Mouse (Mus musculus) embryo, embryonic 9.5 days (tissue): ENCODE measurements around the gene 4930469K13Rik.
A peak's percentile ranks its signal among the peaks of the same experiment; 100 is the strongest.

ENCODE experiments used
- DNase-seq: peaks from one replicate; pipeline ENCODE4 v3.0.0-alpha.2; 2017; ENCODE audit errors: extremely low spot score

4930469K13Rik gene

DNA sequence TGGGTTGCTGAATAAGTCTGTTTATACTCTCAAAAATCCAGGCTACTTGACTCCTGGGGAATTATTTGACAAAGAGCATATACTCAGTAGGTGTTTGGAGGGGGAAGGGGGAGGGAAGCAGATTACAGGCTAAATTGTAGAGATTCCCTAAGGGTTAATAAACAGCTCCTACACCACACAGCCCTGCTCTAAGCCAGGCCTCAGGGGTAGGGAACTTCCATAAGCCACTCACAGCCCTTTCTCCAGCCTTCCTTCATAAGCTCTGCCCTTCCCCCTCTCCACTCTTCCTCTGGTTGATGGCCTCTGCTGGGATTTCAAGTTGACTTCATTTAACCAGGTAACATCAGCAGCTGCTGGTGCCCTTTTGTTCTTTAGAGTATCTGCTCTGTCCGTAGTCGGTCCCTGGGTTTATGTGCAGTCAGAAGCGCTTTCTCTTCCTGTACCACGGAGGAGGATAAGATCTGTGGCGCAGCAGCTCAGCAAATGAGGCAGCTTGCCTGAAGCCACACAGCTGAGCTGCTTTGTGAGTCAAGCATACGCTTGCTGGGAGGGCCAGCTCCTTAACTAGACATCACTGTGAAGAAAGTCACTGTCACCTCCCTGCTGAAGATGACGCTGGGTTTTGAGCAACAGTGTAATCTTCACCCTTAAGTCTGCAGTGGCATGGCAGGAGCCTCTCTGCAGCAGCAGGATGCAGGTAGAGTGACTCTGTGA, 159.6 kb downstream of the 4930469K13Rik start:
- no peak for DNase-seq

DNA sequence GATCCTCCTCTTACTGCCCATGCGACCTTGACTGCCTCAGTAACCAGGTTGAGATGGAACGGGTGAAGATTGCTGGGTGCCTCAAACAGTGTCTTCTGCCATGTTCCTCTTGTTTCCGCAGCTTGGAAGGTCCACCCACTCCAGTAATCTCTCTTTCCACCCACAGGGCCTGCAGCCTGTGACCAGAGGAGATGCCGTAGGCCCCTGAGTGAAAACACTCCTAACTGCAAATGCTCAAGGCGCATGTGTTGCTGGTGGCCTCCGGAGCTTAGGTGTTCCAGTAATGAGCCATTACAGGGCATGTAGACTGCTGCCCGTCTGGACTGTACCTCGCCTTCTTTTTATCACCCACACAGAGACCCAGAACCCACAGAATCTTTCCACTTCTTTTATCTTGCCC, 160.7 kb downstream of the 4930469K13Rik start:
- DNase-seq, result no peak

DNA sequence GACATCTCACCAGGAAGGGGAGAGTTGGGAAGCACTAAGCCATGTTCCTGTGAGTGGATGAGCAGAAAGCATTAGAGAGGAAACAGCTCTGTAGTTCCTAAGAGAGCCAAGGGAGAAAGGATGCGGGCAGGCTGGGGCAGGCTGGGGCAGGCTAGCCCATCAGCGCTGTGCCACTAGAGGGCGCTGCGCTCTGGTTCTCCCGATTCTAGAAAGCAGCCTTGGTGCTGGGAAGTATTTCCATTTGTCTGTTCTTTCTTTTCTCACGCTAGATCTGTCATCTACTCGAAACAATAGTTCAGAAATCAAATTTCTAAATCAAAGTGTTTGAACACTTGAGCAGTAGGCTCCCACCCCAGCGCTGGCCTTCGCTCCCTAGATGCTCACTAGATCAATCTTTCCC, 164.1 kb downstream of the 4930469K13Rik start:
- no peak for DNase-seq

DNA sequence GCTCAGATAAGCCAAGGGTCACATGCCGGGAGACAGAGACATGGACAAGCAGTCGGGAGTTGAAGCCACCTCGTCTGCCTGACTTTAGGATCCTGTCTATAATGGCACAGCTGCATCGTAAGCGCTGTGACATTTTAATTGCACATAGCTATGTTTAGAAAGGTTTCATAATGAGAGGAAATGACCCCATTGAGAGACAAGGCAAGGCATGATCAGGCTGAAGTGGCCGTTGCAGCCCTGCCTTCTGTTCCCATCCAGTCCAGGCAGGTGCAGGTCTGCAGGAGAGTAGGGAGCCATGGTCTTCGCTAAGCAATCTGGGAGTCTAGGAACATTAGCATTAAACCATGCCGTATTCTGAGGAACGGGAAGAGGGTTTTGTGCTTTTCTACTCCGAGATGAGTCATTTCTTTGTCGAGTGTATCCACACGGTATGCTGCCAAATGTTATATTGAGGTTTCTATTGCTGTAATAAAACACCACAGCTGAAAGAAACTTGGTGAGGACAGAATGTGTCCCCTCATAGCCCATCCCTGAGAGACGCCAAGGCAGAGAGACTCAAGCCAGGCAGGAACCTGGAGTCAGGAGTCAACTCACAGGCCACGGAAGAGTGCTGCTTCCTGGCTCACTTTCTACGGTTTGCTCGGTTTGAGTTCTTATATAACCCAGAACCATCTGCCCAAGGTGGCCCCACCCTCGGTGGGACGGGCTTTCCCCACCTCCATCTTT, 165.8 kb downstream of the 4930469K13Rik start:
- DNase-seq, result no peak

DNA sequence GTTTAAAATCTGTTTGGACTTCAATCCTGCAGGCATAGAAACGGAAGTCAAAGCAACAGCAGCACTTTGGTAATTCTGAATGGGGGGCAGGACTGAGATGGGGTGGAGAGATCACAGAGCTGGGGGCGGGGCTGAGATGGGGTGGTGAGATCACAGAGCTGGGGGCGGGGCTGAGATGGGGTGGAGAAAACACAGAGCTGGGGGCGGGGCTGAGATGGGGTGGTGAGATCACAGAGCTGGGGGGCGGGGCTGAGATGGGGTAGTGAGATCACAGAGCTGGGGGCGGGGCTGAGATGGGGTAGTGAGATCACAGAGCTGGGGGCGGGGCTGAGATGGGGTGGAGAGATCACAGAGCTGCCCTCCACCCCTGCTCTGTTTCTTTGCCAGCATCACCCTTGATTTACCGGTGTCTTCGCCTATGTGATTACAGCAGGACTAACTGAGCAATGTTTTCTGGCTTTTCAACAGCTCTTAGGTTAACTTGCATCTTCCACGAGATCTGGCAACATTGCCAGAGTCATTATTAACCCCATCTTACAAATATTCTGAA, 166.4 kb downstream of the 4930469K13Rik start:
- peak; percentile 67 for DNase-seq

DNA sequence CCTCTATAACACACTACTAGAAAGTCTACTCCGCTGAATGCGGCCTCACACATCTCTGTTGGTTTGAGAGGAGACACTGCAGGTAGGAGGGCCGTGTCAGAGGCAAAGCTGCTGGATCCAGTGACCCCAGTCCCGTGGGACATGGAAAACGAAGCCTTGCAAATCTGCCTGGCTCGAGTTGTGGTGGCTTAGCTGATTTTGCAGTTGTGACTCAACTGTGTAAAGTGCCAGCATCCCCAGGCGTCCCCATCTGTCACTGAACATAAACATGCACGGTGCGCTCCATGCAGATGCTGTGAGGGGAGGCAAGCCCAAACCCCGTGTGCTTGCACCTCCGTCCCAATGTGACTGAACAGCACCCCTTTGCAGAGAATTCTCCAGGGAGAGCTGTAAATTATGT, 168.9 kb downstream of the 4930469K13Rik start:
- DNase-seq, result no peak

DNA sequence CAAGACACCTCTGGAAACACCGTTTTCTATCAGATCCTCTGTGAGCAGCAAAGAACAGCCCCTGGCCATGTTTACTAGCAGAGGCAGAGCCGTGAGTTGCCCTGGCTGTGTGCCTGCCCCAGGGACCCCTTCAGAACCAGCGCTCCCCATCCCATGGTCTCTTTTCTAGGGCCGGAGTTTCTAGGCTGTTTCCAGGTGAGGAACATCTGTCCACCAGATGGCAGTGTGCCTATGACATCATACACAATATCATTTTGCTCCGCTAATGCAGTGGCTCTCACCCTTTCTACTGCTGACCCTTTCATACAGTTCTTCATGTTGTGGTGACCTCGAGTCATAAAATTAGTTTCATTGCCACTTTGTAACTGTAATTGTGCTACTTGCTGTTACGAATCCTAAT, 169.7 kb downstream of the 4930469K13Rik start:
- peak; percentile 44 for DNase-seq

DNA sequence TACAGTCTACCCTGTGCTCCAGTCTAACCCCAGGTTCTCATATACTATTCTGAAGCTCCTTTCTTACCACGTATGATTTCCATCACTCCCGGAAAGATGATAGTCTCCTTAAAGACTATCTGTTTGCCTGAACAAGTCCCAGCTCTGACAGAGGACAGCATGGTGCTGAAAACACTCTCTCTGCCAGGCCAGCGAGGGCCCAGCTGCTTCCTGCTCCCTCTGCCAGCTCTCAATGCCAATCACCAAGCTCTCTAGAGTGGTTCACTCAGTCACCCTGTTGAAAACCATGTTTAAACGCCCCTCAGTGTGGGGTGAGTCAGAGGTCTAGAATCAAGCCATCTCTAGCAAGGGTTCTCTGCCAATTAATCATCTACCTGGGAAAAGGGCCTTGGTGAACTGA, 170.5 kb downstream of the 4930469K13Rik start:
- DNase-seq, result no peak

DNA sequence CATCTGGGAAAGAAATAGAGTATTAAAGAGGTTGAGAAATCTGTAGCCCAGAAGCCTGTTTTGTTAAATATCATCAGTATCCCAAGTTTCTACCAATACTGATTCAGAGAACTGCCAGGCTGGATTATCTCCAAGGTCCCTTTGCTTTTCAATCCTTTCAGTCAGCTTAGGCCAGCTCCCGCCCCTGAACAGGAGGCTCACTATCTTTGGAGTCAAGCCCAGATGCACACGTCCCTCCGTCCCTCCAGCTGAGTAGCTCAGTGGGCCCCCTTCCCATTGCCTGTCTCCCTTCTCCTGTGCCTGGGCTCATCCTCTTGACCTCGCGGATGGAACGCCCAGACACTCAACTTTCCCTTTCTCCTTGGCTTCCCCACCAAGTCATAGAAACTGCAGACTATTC, 171.0 kb downstream of the 4930469K13Rik start:
- DNase-seq, result no peak

DNA sequence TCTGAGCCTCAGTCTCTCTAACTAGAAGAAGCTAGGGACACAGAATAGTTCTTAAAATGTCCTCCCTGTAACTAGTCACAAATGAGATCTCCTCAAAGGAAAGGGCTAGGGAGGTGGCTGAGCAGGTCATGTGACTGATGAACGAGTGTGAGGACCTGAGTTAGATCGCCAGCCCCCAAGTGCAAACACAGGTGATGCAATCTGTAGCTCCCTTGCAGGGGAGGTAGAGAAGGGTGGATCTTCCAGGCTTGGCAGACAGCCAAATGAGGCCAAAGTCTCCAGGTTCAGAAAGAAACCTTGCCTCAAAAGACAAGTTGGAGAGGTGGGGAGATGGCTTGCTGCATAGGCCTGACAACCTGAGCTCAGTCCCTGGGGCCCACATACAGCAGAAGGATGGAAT, 171.8 kb downstream of the 4930469K13Rik start:
- no peak for DNase-seq

DNA sequence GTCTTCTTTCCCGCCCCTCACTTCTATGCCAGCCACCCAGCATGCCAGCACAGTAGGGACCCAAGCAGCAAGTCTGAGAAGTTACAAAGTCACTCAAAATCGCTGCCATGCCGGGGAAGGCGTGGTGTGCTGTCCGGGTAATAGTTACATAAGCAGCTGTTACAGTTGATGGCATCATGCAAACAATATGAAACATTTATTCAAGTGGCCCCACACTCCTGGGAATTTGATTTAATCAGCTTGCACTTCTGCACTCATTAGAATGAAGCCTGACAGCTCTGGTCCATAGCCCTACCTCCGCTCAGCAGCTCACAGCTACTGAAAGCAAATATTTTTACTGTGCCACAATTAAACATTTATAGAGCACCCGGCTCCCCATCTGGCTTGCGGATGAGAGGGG, 172.6 kb downstream of the 4930469K13Rik start:
- no peak for DNase-seq
